Mouse (Mus musculus) testis, postnatal 10 days (tissue): Measurements from ENCODE around the gene Mcm3ap.

Experiments used
- DNase-seq: peaks from one replicate; pipeline ENCODE4 v3.0.0; 2021; ENCODE audit warnings: low spot score

Gene Mcm3ap

GRCm38 (mm10) chr10:76495501-76495900 is 26.8 kb downstream of the Mcm3ap start:
- no peak for DNase-seq

GRCm38 (mm10) chr10:76496366-76496765 is 27.6 kb downstream of the Mcm3ap start:
- DNase-seq = no peak

GRCm38 (mm10) chr10:76497522-76497921 is 28.8 kb downstream of the Mcm3ap start:
- DNase-seq = no peak

GRCm38 (mm10) chr10:76504271-76504943 is 35.7 kb downstream of the Mcm3ap start:
- no peak for DNase-seq

GRCm38 (mm10) chr10:76505865-76506264 is 37.1 kb downstream of the Mcm3ap start:
- DNase-seq = no peak

GRCm38 (mm10) chr10:76512965-76513583 is 44.3 kb downstream of the Mcm3ap start:
- peak; percentile 93 for DNase-seq

- no peak for DNase-seq
These were observed 62.2 kb downstream of the Mcm3ap start for GRCm38 (mm10) chr10:76530922-76531321.

- DNase-seq = peak; percentile 98
These were observed 62.6 kb downstream of the Mcm3ap start, which contains the start of gene Lss for GRCm38 (mm10) chr10:76531375-76531774. Gene Lss (plus strand): TSS chr10:76531588.

- DNase-seq = no peak
These were observed 63.1 kb downstream of the Mcm3ap start for GRCm38 (mm10) chr10:76531828-76532227.

- DNase-seq = peak; percentile 31
These were observed 66.8 kb downstream of the Mcm3ap start for GRCm38 (mm10) chr10:76535526-76535925.

- DNase-seq = peak; percentile 24
These were observed 68.9 kb downstream of the Mcm3ap start for GRCm38 (mm10) chr10:76537619-76538018.

- peak; percentile 26 for DNase-seq
These were observed 72.8 kb downstream of the Mcm3ap start for GRCm38 (mm10) chr10:76541336-76542085.

- DNase-seq = peak; percentile 33
These were observed 74.1 kb downstream of the Mcm3ap start for GRCm38 (mm10) chr10:76542636-76543375.

- no peak for DNase-seq
These were observed 77.8 kb downstream of the Mcm3ap start for GRCm38 (mm10) chr10:76546566-76546965.

GRCm38 (mm10) chr10:76548218-76548617 is 79.5 kb downstream of the Mcm3ap start:
- no peak for DNase-seq

GRCm38 (mm10) chr10:76550458-76550857 is 81.7 kb downstream of the Mcm3ap start:
- peak; percentile 53 for DNase-seq

GRCm38 (mm10) chr10:76551556-76551955 is 82.8 kb downstream of the Mcm3ap start:
- DNase-seq = no peak

GRCm38 (mm10) chr10:76554061-76554460 is 85.3 kb downstream of the Mcm3ap start:
- DNase-seq = no peak

- DNase-seq = no peak
These were observed 93.2 kb downstream of the Mcm3ap start, which contains the start of gene Spatc1l for GRCm38 (mm10) chr10:76561972-76562371. Gene Spatc1l (plus strand): TSS chr10:76562272.
